Mouse (Mus musculus): Measurements from ENCODE around the gene Mybpc1.
"Not testable (repeated sequence)": the region's sequence is repeated elsewhere in the genome, so short reads cannot be mapped to it uniquely, and the experiment has no call there.

Gene Mybpc1

DNA sequence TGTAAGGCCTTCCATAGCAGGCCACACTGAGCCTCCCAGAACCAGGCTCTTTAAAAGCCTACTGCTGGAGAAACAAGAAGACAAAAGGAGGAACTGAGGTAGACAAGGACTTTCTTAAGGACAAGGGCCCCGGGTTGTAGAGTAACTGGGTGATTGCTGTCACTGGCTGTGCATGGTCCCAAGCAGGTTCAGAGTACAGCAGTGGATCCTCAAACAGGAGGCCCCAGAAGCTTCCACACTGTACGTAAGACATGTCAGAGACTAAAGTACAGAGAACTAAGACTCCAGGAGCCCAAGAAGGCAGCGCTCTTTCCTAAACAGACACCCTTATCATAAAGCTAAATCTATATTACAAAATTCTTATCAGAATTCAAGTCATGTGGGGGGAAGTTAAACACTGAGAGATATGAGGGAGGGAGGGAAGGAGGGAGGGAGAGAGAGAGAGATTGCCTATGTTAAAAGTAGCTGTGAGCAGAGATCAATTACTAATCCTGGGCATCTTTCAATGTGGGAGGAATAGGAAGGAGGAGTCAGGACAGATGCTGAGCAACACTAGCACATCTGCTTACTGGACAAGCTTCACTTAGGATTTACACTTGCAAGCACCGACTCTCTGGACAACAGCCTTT, 109.9 kb downstream of the Mybpc1 start:
- DNase-seq (ENCODE audit: low spot score) = no peak

GRCm38 (mm10) chr10:88492658-88493057, 112.3 kb downstream of the Mybpc1 start:
- DNase-seq (ENCODE audit: low spot score) = no peak

GRCm38 (mm10) chr10:88491632-88492031, 113.3 kb downstream of the Mybpc1 start:
- no peak for DNase-seq (ENCODE audit: low spot score)

DNA sequence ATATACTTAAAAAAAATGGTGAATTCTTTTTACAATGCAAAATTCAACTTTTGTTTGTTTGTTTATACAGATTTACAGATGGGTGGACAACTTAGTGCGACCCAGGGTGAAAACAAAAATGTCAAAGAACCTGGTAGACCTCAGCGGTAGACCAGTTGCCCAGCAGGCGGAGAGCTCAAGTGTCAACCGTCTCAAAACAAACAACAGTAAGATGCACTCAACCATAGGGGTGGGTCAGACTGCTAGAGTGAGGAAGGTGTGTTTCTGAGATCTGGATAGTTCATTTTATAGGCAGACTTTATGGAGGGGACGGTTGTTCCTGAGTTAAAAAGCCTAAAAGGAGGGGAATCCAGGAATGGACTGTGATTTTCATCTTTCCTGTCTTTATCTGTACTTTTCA, 116.3 kb downstream of the Mybpc1 start:
- no peak for DNase-seq (ENCODE audit: low spot score)

GRCm38 (mm10) chr10:88482866-88483265, 122.1 kb downstream of the Mybpc1 start:
- DNase-seq (ENCODE audit: low spot score) = not testable (repeated sequence)

All from ovary, adult 18-20 months (tissue).